Mouse (Mus musculus) adrenal gland, postnatal 36 days (tissue): ENCODE measurements around the gene Pltp. TPM values are rescaled to one million over a fixed set of nuclear protein-coding genes. Genes with fewer than 3 reads are reported as not detected.
A peak's percentile ranks its signal among the peaks of the same experiment; 100 is the strongest.
"Not testable (repeated sequence)": the region's sequence is repeated elsewhere in the genome, so short reads cannot be mapped to it uniquely, and the experiment has no call there.

Experiments
- DNase-seq, 2 experiments: peaks; one replicate each; pipeline ENCODE4 v3.0.0; 2021; ENCODE audit warnings: mixed read lengths in 1 of 2
- total RNA-seq, 2 experiments: library from RNA; stranded (reverse); gene quantifications; 2 replicates each; pipeline ENCODE4 v1.2.3; 2021

Gene Pltp
- total RNA-seq, 2 experiments from 2014 or later: 21.1 to 34.7 TPM

GRCm38 (mm10) chr2:164879228-164879567, 21.7 kb upstream of the Pltp start, which contains the start of gene Pcif1:
Pcif1 (plus strand) TSS chr2:164879304.
- DNase-seq: peak; percentile 91 to 93

DNA sequence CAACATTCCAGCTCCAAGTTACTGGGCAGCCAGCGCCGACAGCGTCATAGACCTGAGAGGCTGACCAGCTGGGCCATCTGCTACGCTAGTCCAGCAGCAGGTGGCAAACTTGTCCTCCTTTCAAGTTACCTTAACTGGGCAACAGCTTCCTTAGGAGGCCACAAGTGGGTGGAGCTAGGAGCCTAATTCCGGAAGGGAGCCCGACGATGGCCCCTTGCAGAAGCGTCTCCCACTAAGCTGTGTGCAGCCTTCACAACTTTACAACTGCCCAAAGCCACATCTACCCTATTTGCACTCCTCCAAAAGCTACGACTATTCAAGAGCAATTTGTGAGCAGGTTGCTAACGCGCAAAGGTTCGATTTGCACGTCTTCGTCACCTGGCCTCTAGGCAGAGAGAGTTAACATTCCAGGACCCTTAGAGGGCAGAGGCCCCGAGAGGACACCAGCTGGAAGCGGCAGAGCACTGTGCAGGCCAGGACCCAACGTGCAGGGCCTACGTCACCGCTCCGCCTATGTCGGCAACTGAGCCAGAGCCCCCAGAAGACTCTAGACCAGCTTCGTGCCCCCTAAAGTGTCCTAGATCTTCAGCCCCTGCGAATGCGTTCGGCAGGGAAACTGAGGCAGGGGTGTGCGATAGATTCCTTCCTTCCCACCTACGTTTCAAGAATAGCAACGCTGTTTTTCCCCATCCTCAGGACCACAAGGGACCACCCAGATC, 21.2 kb upstream of the Pltp start:
- peak; percentile 54 to 73 for DNase-seq

GRCm38 (mm10) chr2:164877376-164878215, 20.1 kb upstream of the Pltp start:
- not testable (repeated sequence) for DNase-seq

DNA sequence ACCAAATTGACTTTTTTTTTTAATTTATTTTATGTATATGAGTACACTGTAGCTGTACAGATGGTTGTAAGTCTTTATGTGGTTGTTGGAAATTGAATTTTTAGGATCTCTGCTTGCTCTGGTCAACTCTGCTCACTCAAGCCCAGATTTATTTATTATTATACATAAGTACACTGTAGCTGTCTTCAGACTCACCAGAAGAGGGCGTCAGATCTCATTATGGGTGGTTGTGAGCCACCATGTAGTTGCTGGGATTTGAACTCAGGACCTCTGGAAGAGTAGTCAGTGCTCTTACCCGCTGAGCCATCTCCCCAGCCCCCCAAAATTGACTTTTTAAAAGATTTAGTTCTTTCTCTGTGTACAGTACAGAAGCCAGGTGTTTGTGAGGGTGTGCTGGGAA, 18.1 kb upstream of the Pltp start:
- DNase-seq: not testable (repeated sequence)

- peak in 1 of 2 experiments; percentile 36 for DNase-seq
These were observed 16.8 kb upstream of the Pltp start for GRCm38 (mm10) chr2:164874239-164874769.

- no peak for DNase-seq
These were observed 16.1 kb upstream of the Pltp start for GRCm38 (mm10) chr2:164873621-164874020.

GRCm38 (mm10) chr2:164871602-164872303, 14.2 kb upstream of the Pltp start:
- DNase-seq: no peak

- no peak for DNase-seq
These were observed 11.0 kb upstream of the Pltp start for GRCm38 (mm10) chr2:164868491-164868890.

DNA sequence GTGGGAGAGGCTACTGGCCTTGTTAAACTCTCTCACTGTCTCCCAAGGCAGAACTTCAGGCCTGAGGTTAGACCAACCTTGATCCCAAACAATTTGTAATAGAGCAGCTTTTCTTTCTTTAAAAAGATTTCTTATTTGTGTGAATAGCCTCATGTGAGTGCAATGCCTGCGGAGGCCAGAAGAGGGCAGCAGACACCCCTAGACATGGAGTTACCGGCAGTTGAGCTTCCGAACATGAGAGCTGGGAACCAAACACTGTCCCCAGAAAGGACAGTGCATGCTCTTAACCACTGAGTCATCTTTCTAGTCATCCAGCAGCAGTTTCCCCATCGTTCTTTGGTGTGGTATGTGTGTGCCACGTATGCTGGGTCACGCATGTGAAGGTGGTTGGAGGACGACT, 10.1 kb upstream of the Pltp start:
- DNase-seq: no peak

DNA sequence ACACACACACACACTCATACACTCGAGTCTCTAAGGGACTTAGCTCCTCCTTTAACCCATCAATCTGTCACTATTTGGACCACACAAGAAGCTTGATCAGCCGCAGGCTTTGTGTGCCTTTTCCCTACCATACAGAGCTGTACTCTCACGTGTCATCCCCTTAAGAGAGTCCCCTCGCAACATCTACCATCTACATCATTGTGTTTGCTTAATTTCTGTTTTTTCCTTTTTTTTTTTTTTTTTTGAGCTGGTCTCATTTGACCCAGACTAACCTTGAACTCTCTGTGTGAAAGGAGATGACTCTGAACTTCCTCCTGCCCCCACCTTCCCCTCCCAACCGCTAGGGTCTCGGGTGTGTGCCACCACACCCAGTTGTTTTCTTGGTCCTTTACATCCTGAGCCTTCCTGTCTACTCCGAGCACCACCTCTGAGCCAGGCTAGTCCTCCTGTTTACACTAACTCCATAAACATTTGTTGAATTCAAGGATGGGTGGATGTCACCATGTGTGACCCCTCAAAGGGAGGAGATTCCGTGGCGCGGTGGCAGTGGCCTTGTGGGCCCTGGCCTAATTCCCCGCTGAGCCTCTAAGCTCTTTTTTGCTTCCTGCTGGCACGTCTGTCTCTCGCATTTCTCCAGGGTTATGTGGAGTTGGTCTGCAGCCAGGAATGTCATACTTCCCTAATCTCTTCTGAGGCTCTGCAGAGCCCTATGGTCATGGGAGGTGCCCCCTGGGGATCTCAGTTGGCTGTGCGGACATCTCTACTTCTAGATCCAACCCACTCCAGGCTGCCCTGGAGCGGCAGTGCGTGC, 9.4 kb upstream of the Pltp start:
- peak; percentile 73 to 84 for DNase-seq

DNA sequence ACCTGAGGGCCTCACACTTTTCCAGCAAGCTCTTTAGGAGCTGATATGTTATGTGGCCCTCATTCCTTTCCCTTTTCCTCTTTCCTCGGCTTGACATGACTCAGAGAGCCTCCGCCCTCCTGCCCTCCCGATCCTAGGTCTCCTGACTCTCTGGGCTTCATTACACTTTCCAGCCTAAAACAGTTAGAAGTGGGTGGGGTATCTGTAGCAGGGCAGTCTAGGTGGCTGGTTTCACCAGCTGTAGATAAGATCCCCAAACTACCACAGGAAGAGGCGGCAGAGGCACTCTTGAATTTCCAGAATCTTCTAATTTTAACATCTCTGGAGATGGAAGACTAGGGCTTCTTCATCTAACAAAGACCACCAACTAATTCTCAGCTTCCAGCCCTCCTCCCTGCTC, 7.1 kb upstream of the Pltp start:
- DNase-seq: no peak

GRCm38 (mm10) chr2:164863411-164863810, 5.9 kb upstream of the Pltp start:
- not testable (repeated sequence) for DNase-seq

GRCm38 (mm10) chr2:164862179-164862861, 4.8 kb upstream of the Pltp start:
- peak; percentile 76 to 78 for DNase-seq

DNA sequence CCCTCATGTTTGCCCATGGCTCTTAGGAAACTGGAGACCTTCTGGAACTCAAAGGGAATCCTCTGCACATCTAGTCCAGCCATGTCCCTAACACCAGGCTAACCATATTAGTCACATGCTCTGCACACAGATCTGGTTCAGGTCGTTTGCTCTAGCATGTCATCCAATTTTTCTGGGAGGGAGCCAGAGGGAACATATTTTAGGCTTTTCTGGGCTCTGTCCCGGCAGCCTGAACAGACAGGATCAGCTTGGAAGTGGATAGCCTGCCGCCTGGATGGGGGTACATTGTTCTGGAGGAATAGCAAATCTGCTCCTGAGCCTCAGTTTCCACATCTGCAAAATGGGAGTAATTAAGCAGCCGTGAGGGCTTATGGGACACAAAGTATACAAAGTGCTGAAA, 3.6 kb upstream of the Pltp start:
- DNase-seq: no peak

DNA sequence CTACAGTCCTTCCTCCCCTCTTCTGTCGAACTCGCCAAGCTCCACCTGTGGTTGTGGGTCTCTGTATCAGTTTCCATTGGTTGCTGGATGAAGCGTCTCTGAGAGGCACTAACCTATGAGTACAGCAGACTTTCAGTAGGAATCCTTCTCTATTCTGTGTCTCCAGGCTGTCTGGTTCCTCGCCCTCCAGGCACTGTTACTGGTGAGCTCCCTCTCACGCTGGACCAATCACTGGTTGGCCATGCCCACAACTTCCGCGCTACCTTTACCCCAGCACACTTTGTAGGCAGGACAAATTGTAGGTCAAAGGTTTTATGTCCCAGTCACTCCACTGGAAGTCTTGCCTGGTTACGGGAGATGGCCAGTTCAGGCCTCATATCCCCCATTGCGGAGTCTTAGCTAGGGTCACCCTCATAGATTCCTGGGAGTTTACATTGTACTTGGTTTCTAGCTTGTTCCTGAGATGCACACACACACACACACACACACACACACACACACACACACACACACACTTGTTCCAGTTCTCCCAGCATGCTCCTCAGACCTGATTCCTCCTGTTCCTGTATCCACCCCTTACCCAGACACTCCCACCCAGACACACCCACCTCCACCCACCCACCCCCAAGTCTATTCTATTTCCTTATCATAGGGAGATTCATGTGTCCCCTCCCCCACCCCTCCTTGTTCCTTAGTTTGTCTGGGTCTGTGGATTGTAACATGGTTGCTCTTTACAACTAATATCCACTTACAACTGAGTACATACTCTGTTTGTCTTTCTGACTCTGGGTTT, 2.3 kb upstream of the Pltp start:
- DNase-seq: no peak

DNA sequence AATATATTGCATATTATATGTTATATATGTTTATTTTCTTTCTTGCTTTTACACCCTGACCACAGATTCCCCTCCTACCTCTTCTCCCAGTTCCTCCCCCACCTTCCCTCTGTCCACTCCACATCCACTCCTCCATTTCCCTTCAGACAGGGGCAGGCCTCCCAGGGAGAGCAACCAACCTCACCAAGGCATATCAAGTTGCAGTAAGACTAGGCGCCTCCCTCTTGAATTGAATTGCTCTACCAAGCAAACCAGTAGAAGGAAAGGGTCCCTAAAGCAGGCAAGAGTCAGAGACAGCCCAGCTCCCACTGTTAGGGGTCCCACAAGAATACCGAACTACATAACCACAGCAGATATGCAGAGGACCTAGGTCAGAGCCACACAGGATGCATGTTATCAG, 1.6 kb upstream of the Pltp start:
- DNase-seq: no peak

- no peak for DNase-seq
These were observed 487 bp upstream of the Pltp start for GRCm38 (mm10) chr2:164857842-164858553.

DNA sequence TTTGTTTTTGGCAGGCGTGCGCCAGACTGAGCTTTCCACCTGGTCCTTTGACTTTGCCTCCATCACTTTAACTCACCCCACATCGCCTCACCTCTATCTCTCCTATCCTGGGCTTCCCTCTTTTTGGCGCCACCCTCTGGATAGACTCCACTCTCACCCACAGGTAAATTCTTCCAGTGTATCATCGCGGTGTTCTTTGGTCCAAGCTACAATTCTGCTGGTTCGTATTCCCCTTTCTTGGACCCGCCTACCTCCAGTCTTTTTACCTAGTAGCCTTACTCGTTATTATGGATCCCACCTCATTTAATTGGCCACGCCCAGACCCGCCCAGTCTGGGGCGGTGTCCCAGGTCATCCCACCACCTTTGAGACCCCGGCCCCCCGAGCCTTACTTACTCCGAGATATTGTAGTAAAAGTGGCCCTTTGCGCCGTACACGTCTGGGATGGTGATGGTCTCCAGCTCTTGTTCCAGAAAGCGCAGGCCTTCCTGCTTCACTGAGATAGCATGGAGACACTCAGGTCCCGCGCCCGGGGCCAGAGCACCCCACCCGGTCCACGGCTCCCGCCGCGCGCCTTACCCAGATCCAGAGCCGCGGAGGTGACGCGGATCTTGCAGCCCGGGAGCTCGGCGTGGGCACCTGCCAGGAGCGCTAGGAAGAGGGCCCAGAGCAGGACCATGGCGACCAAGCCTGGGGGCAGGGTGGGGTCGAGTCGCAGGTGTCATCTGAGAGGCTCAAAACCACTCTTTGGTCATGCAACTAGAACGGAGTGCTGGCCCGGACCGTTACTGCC, 1.0 kb downstream of the Pltp start:
- DNase-seq: peak in 1 of 2 experiments; percentile 32

DNA sequence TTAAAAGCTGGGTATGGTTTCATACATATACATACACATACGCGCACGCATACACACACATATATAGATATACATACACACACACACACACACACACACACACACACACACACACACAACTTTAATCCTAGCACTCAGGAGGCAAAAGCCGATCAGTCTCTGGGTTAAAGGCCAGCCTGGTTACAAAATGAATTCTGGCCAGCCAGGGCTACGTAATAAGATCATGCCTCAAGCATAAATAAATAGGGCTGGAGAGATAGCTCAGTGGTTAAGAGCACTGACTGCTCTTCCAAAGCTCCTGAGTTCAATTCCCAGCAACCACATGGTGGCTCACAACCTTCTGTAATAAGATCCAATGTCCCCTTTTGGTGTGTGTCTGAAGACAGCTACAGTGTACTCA, 1.9 kb downstream of the Pltp start:
- DNase-seq: not testable (repeated sequence)
